Mouse (Mus musculus) cerebellum, postnatal 25 days (tissue): Measurements from ENCODE around the gene Plekha4.

Source experiments
- DNase-seq, 2 experiments: peaks; one replicate each; pipeline ENCODE4 v3.0.0; 2021; ENCODE audit warnings: mixed read lengths in 2 of 2

The Plekha4 gene

DNA sequence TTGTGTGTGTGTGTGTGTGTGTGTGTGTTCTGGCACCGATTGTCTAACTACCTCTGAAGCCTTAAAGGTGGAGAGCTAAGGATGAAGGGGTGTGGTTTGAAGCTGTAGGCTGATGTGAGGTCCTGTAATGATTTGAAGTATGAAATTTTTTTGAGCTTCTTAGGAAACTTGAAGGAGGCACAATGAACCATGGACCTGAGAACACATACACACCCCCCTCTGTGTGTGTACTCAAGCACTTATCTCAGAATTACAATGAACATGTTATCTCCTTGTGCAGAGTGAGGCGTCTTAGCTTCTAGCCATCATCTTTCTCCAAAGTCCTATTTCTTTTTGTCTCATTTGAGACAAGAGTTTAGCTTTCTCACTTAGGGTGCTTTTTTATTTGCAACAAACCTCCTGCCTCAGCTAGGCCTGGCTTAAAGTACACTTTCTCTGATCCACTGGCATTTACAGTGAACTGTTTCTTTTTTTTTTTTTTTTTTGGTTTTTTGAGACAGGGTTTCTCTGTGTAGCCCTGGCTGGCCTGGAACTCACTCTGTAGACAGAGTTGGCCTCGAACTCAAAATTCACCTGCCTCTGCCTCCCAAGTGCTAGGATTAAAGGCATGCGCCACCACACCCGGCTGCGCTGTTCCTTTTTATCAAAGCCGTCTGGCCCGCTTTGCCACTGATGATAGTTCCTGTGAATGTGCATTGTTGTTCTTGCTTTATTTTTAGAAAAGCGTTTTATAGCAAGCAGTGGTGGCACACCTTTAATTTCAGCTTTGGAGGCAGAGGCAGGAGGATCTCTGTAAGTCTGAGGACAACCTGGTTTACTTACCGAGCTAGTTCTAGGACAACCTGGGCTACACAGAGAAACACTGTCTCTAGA, 42.7 kb downstream of the Plekha4 start:
- no peak for DNase-seq

GRCm38 (mm10) chr7:45570103-45570741, 44.1 kb downstream of the Plekha4 start, which contains the start of gene Bcat2:
Gene Bcat2, plus strand, starts transcription at chr7:45570153.
- peak; percentile 78 to 86 for DNase-seq

- no peak for DNase-seq
Measured at GRCm38 (mm10) chr7:45571966-45572365, 45.8 kb downstream of the Plekha4 start.

- DNase-seq = no peak
Measured at GRCm38 (mm10) chr7:45573954-45574353, 47.8 kb downstream of the Plekha4 start.

- DNase-seq = no peak
Measured at GRCm38 (mm10) chr7:45574472-45575379, 48.6 kb downstream of the Plekha4 start.

DNA sequence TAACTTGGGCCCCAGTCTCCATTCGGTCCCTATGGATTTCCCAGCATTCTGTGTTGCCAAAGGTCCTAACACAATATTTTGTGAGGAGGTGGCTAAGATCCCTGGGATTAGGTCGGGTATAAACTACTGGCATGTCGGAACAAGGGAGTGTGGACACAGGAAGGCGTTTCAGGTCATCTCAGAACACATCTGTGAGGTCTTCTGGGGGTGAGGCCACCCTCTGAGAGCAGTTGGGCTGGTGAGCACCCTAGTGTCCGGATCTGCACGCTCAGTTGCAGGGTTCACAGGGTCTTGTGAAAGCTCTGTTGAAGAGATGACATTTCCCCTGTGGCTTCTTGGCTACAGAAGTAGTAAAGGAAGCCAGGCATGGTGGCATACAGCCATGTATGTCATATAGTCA, 59.8 kb downstream of the Plekha4 start:
- no peak for DNase-seq

DNA sequence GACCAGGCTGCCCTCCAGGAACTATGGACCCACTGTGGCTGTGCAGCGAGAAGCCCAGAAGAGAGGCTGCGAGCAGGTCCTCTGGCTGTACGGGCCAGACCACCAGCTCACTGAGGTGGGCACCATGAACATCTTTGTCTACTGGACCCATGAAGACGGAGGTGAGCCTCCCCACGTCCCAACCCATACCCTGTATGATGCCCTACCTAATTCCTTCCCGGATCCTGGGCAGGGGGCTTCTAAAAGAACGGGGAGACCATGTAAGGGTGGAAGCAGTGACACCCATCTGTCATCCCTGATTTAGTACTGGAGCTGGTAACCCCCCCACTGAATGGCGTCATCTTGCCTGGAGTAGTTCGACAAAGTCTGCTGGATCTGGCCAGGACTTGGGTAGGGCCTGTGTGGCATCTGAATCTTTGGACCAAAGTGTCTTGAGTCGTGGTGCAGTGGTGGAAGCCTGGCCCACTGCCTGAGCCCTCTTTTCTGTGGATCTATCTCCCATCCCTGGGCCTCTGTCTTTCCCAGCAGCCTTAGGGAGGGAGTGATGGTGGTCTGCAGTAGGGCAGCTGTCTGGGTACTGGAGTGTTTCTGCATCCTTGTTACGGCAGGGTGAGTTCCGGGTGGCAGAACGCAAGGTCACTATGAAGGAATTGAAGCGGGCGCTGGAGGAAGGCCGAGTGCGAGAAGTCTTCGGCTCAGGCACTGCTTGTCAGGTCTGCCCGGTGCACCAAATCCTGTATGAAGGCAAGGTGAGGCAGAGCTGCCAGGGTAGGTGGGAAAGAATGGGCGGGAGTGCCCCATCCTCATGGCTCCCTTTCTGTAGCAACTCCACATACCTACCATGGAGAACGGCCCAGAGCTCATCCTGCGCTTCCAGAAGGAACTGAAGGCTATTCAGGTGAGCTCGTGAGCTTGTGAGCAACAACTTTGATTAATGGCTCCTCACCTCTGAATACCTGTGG, 61.8 kb downstream of the Plekha4 start:
- peak in 1 of 2 experiments; percentile 26 for DNase-seq

- peak; percentile 93 to 94 for DNase-seq
Measured at GRCm38 (mm10) chr7:45589173-45589572, 63.0 kb downstream of the Plekha4 start.

- no peak for DNase-seq
Measured at GRCm38 (mm10) chr7:45589898-45590297, 63.8 kb downstream of the Plekha4 start.

- no peak for DNase-seq
Measured at GRCm38 (mm10) chr7:45590874-45591273, 64.7 kb downstream of the Plekha4 start.

GRCm38 (mm10) chr7:45591880-45592279, 65.8 kb downstream of the Plekha4 start:
- no peak for DNase-seq

DNA sequence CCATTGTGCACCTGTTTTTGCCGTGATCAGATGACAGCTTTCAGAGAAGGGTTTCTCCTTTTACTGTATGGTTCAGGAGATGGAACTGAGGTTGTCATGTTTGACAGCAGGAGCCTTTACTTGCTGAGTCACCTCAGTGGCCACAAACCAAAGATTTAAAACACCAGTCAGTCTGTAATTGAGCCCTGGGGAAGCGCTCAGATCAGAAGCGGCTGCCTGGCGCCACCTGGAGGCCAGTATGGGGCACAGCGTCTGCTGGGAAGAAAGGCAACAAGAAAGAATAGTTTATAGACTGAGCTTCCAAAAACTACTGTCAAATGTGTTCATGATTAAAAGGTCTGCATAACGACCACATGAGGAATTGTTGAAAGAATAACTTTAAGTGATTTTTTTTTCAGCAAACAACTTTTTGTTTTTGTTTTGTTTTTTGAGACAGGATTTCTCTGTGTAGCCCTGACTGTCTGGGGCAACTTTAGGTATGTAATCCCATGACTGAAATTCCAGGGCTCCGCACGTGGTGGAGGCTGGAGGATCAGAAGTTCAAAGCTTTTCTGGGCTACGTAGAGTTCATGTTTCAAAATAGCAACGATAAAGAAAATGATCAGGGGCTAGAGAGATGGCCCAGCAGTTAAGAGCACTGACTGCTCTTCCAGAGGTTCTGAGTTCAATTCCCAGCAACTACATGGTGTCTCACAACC, 67.1 kb downstream of the Plekha4 start:
- peak; percentile 77 to 85 for DNase-seq

DNA sequence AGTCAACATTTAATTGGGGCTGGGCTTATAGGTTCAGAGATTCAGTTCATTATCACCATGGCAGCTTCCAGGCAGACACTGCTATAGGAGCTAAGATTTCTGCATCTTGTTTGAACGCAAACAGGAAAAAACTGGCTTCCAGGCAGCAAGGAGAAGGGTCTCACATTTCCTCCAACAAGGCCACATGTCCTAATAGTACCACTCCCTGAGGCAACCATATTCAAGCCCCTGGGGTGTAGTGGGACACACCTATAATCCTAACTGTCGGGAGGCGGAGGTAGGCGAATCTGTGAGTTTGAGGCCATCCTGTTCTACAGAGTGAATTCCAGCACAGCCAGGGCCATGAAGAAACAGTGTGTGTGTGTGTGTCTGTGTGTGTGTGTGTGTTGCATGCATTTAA, 69.0 kb downstream of the Plekha4 start:
- DNase-seq = no peak

DNA sequence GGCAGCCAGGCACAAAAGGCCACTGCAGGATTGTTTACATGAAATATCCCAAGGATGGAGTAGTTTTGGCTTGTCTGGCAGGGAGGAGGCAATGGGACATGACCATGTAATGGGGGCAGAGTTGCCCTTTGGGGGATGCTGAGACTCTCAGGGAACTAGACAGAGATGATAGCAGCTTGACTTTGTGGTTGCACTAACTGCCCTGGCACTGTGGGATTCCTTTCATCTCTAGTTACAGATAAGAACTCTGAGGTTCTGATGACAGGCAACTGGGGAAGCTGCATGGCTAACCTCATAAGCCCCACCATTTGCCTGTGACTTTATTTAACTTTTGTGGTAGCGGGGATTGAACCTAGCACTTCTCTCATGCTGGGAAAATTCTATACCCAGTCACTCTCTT, 70.0 kb downstream of the Plekha4 start:
- no peak for DNase-seq

DNA sequence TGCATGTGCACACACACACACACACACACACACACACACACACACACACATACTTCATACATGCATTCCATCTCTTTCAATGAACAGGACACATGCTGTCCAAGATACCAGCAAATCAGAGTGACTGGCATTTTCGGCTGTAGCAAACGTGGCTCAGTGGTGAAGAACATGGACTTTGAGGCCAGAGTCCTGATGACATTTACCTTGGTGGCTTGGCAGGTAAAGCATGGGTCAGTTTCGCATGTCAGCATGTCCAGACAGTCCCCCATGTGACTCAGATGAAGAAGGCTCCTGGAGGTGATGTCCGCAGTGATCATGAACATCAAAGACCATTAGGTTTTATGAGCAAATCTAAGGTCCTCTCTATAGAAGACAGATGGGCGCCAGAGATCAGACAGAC, 70.9 kb downstream of the Plekha4 start:
- no peak for DNase-seq

GRCm38 (mm10) chr7:45597527-45597926, 71.4 kb downstream of the Plekha4 start:
- DNase-seq = no peak

DNA sequence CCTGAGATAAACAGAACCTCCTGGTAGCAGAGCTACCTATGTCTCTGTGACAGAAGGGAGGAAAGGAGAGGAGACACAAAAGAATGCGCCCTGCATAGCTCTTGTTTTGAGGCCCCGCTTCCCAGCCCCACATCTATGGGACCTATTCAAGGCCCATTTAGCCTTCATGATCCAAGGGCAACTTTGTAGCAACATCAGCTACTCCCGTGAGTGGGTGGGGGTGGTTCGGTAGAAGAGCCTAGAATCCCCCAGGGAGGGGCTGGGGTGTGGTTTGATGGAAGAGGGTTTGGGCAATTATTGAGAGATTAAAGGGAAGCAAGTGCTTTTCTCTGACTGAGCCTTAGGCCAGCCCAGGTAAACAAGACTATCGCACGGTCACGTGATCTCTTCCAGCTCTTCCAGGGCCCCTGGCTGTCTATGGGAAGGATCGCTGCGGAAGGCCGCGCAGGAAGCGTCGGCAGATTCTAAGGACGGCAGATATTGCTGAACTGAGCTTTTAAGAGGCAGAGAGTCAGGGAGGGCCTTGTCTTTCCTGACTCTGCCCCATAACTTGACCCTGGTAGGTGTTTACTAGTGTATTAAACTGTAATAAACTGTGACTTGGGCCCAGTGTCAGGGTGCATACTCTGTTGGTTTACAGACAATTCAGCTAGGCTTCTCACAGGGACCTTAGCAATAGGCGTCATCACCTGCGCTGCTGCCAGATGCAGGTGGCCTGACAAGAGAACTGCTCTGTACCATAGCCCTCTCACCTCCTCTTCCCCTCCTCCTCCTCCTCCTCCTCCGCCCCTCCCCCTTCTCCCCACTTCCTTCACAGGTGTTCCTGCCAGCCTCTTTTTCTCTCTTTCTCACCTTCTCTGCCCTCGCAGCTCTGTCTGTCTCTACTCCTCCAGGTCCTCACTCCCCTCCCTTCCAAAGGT, 73.1 kb downstream of the Plekha4 start:
- no peak for DNase-seq
